Mouse (Mus musculus) cerebellum, adult 8-10 months (tissue): Measurements from ENCODE around the gene Arhgef3.

Experiments
- DNase-seq: peaks from one replicate; pipeline ENCODE4 v3.0.0; 2022

The Arhgef3 gene

GRCm38 (mm10) chr14:27167177-27167576 lies 52.5 kb downstream of the Arhgef3 start:
- DNase-seq: no peak

GRCm38 (mm10) chr14:27168387-27168786 lies 53.7 kb downstream of the Arhgef3 start:
- no peak for DNase-seq

- no peak for DNase-seq
Measured at GRCm38 (mm10) chr14:27169287-27169686, 54.6 kb downstream of the Arhgef3 start.

- no peak for DNase-seq
Measured at GRCm38 (mm10) chr14:27170421-27170820, 55.7 kb downstream of the Arhgef3 start.

GRCm38 (mm10) chr14:27171175-27171830 lies 56.6 kb downstream of the Arhgef3 start:
- no peak for DNase-seq

GRCm38 (mm10) chr14:27173178-27173803 lies 58.6 kb downstream of the Arhgef3 start:
- no peak for DNase-seq

GRCm38 (mm10) chr14:27174188-27174786 lies 59.6 kb downstream of the Arhgef3 start:
- no peak for DNase-seq

- no peak for DNase-seq
Measured at GRCm38 (mm10) chr14:27174831-27175301, 60.2 kb downstream of the Arhgef3 start.

- no peak for DNase-seq
Measured at GRCm38 (mm10) chr14:27175343-27175742, 60.6 kb downstream of the Arhgef3 start.

GRCm38 (mm10) chr14:27177800-27178559 lies 63.3 kb downstream of the Arhgef3 start:
- no peak for DNase-seq

- DNase-seq: no peak
Measured at GRCm38 (mm10) chr14:27178560-27178920, 63.8 kb downstream of the Arhgef3 start.

- DNase-seq: no peak
Measured at GRCm38 (mm10) chr14:27179771-27180170, 65.1 kb downstream of the Arhgef3 start.

GRCm38 (mm10) chr14:27182059-27182458 lies 67.4 kb downstream of the Arhgef3 start:
- DNase-seq: no peak

GRCm38 (mm10) chr14:27182646-27183438 lies 68.1 kb downstream of the Arhgef3 start:
- DNase-seq: peak; percentile 28

GRCm38 (mm10) chr14:27183501-27184230 lies 69.0 kb downstream of the Arhgef3 start:
- DNase-seq: peak; percentile 76

GRCm38 (mm10) chr14:27185902-27186301 lies 71.2 kb downstream of the Arhgef3 start:
- no peak for DNase-seq

GRCm38 (mm10) chr14:27186596-27186995 lies 71.9 kb downstream of the Arhgef3 start:
- DNase-seq: no peak

GRCm38 (mm10) chr14:27187025-27187424 lies 72.3 kb downstream of the Arhgef3 start:
- peak; percentile 86 for DNase-seq

- DNase-seq: no peak
Measured at GRCm38 (mm10) chr14:27187885-27188284, 73.2 kb downstream of the Arhgef3 start.

- no peak for DNase-seq
Measured at GRCm38 (mm10) chr14:27192450-27192849, 77.8 kb downstream of the Arhgef3 start.

- no peak for DNase-seq
Measured at GRCm38 (mm10) chr14:27196980-27197379, 82.3 kb downstream of the Arhgef3 start.
